10 mouse cellular contexts compared by ENCODE assay signal in genomic region chr11:80562479-80562878, GRCm38 (mm10).
DNase-seq lines count a peak whose midpoint lies in the region; ATAC-seq lines count a peak whose summit lies in the region.
"Had no signal": no experiment of that assay in that cellular context is flagged by ENCODE, and none has a peak within 500 bp of the region (broad histone marks: within the 10 kb centered on the region; RNA-seq: fewer than 3 reads in every experiment).

No protein-coding gene starts in this region.

- no peaks in the 10 kb centered on the region for H3K27me3 ChIP-seq in heart, embryonic 11.5 days (ENCODE audit: control insufficient read depth, insufficient read depth, low read length)
- no peaks in the 10 kb centered on the region for H3K27me3 ChIP-seq in midbrain, embryonic 16.5 days (ENCODE audit: control insufficient read depth, insufficient read depth, low read depth, low read length)
- no peaks in the 10 kb centered on the region for H3K27me3 ChIP-seq in midbrain, embryonic 10.5 days (ENCODE audit: low read depth, poor library complexity, severe bottlenecking)
- H3K27me3 ChIP-seq: hindbrain, embryonic 15.5 days had no signal

- 46% methylated on average over 3 of the region's 3 CpGs for WGBS in heart, embryonic 11.5 days (ENCODE audit: insufficient replicate concordance)
- 34% methylated on average over 3 of the region's 3 CpGs for WGBS in midbrain, embryonic 16.5 days
- WGBS in midbrain, embryonic 10.5 days, result 50% methylated on average over 3 of the region's 3 CpGs

- H3K9me3 ChIP-seq in heart, embryonic 11.5 days (replicated peaks; ENCODE audit: control insufficient read depth, low read length), result no peaks in the 10 kb centered on the region
- H3K9me3 ChIP-seq in midbrain, embryonic 16.5 days (replicated peaks; ENCODE audit: control insufficient read depth, low read length, poor library complexity, severe bottlenecking), result no peaks in the 10 kb centered on the region
- H3K9me3 ChIP-seq in midbrain, embryonic 10.5 days (replicated peaks), result no peaks in the 10 kb centered on the region
- H3K9me3 ChIP-seq: hindbrain, embryonic 15.5 days had no signal

- H3K4me1 ChIP-seq in heart, embryonic 11.5 days (ENCODE audit: control insufficient read depth, insufficient read depth, low read length), result peaks cover 5% of the 10 kb centered on the region; the same call in 1 of the 2 replicates
- peaks cover 7% of the 10 kb centered on the region for H3K4me1 ChIP-seq in midbrain, embryonic 16.5 days (ENCODE audit: control insufficient read depth, insufficient read depth, low read length)
- H3K4me1 ChIP-seq in midbrain, embryonic 10.5 days, result peaks cover 4% of the 10 kb centered on the region; the same call in 1 of the 2 replicates

- H3K9ac ChIP-seq in heart, embryonic 11.5 days (ENCODE audit: low read depth, low read length), result no peak overlapping the region
- H3K9ac ChIP-seq in midbrain, embryonic 16.5 days (ENCODE audit: low read depth, low read length), result no peak overlapping the region
- H3K9ac ChIP-seq: hindbrain, embryonic 15.5 days had no signal

- no peaks in the 10 kb centered on the region for H3K36me3 ChIP-seq in heart, embryonic 11.5 days (ENCODE audit: control insufficient read depth, insufficient read depth, low read length)
- H3K36me3 ChIP-seq in midbrain, embryonic 16.5 days (ENCODE audit: control insufficient read depth, insufficient read depth, low read length), result no peaks in the 10 kb centered on the region
- H3K36me3 ChIP-seq in midbrain, embryonic 10.5 days, result no peaks in the 10 kb centered on the region
- H3K36me3 ChIP-seq: hindbrain, embryonic 15.5 days had no signal

- DNase-seq in heart, adult 11 months, result peak; percentile 78
- no peak for DNase-seq in midbrain, embryonic 10.5 days (ENCODE audit: low spot score)
- DNase-seq in kidney, postnatal 4 days, result peak; percentile 49 to 60
- peak; percentile 82 for DNase-seq in thymus, postnatal 14 days
- no peak for DNase-seq in ovary, postnatal 14 days (ENCODE audit: low spot score)

- H3K4me3 ChIP-seq in heart, embryonic 11.5 days (ENCODE audit: low read depth, low read length), result no peak overlapping the region
- H3K4me3 ChIP-seq in midbrain, embryonic 16.5 days (ENCODE audit: low read depth, low read length), result no peak overlapping the region
- no peak overlapping the region for H3K4me3 ChIP-seq in midbrain, embryonic 10.5 days
- H3K4me3 ChIP-seq: hindbrain, embryonic 15.5 days; myocyte had no signal

- no peak for ATAC-seq in heart, embryonic 11.5 days (replicated peaks; ENCODE audit: insufficient number of reproducible peaks, low FRiP score, low TSS enrichment)
- ATAC-seq in midbrain, embryonic 16.5 days, result no peak
- ATAC-seq in cerebellum, adult (ENCODE audit: insufficient number of reproducible peaks, low FRiP score, low TSS enrichment), result no peak

- H3K4me2 ChIP-seq in heart, embryonic 11.5 days, result no peak overlapping the region
- H3K4me2 ChIP-seq in midbrain, embryonic 16.5 days (ENCODE audit: low read length), result no peak overlapping the region
- H3K4me2 ChIP-seq: hindbrain, embryonic 15.5 days had no signal

- no peak overlapping the region for H3K27ac ChIP-seq in heart, embryonic 11.5 days (ENCODE audit: low read depth, low read length)
- 0 out of 2 replicates have a peak overlapping the region, but pooled peaks have one; percentile 51 for H3K27ac ChIP-seq in midbrain, embryonic 16.5 days (ENCODE audit: low read length)
- no peak overlapping the region for H3K27ac ChIP-seq in midbrain, embryonic 10.5 days (replicated peaks)
- H3K27ac ChIP-seq: hindbrain, embryonic 15.5 days had no signal

Comparison
In these comparisons a context has a peak if more than half of its experiments do, and no peak if none do; other contexts are left out.
1. DNase-seq: peak in heart, adult 11 months (single experiment), kidney, postnatal 4 days (2 of 2) and thymus, postnatal 14 days (single experiment); none in midbrain, embryonic 10.5 days (single experiment) and ovary, postnatal 14 days (single experiment).